Mouse (Mus musculus): ENCODE data around the gene Adamts4.

Adamts4 gene

GRCm38 (mm10) chr1:171249913-171250600, at the start of gene Adamts4:
Gene Adamts4 (plus strand): TSS chr1:171250421.
- DNase-seq: no peak

GRCm38 (mm10) chr1:171200769-171201168, 49.5 kb upstream of the Adamts4 start:
- no peak for DNase-seq

GRCm38 (mm10) chr1:171203471-171204248, 46.6 kb upstream of the Adamts4 start:
- no peak for DNase-seq

GRCm38 (mm10) chr1:171204249-171204644, 46.0 kb upstream of the Adamts4 start:
- no peak for DNase-seq

- no peak for DNase-seq
These were observed 44.3 kb upstream of the Adamts4 start for GRCm38 (mm10) chr1:171205704-171206493.

GRCm38 (mm10) chr1:171209409-171209808, 40.8 kb upstream of the Adamts4 start:
- DNase-seq: no peak

GRCm38 (mm10) chr1:171212854-171213253, 37.4 kb upstream of the Adamts4 start:
- DNase-seq: no peak

- DNase-seq: no peak
These were observed 36.3 kb upstream of the Adamts4 start, which contains the start of gene Nr1i3 for GRCm38 (mm10) chr1:171213801-171214496. Gene Nr1i3 (plus strand): TSS chr1:171213970.

- no peak for DNase-seq
These were observed 33.8 kb upstream of the Adamts4 start for GRCm38 (mm10) chr1:171216241-171216955.

- peak; percentile 82 for DNase-seq
These were observed 29.4 kb upstream of the Adamts4 start for GRCm38 (mm10) chr1:171220871-171221270.

GRCm38 (mm10) chr1:171221281-171222193, 28.7 kb upstream of the Adamts4 start:
- DNase-seq: peak; percentile 50

- peak; percentile 98 for DNase-seq
These were observed 27.7 kb upstream of the Adamts4 start, which contains the start of gene Tomm40l for GRCm38 (mm10) chr1:171222238-171223155. Gene Tomm40l (minus strand): TSS chr1:171222514.

- DNase-seq: peak; percentile 39
These were observed 27.1 kb upstream of the Adamts4 start for GRCm38 (mm10) chr1:171223168-171223567.

GRCm38 (mm10) chr1:171223796-171224195, 26.4 kb upstream of the Adamts4 start:
- DNase-seq: peak; percentile 38

- no peak for DNase-seq
These were observed 25.4 kb upstream of the Adamts4 start, which contains the start of gene Apoa2 for GRCm38 (mm10) chr1:171224857-171225256. Gene Apoa2 (plus strand): TSS chr1:171225054.

GRCm38 (mm10) chr1:171226780-171227179, 23.4 kb upstream of the Adamts4 start:
- DNase-seq: no peak

- DNase-seq: no peak
These were observed 22.3 kb upstream of the Adamts4 start for GRCm38 (mm10) chr1:171227879-171228278.

- no peak for DNase-seq
These were observed 20.5 kb upstream of the Adamts4 start for GRCm38 (mm10) chr1:171229750-171230149.

- DNase-seq: no peak
These were observed 20.0 kb upstream of the Adamts4 start for GRCm38 (mm10) chr1:171230215-171230614.

- no peak for DNase-seq
These were observed 18.4 kb upstream of the Adamts4 start for GRCm38 (mm10) chr1:171231844-171232243.
